Mouse (Mus musculus) heart, postnatal 0 days (tissue): ENCODE results near the gene Zfp619.

Experiments used
- CTCF ChIP-seq: IDR thresholded peaks from 2 replicates; pipeline ENCODE4 v1.5.1; 2016; ENCODE audit warnings: antibody characterized with exemption, control low read depth, low read depth
- EP300 ChIP-seq: IDR thresholded peaks from 2 replicates; pipeline ENCODE4 v1.6.1; 2016; ENCODE audit warnings: antibody characterized with exemption, low read depth

DNA sequence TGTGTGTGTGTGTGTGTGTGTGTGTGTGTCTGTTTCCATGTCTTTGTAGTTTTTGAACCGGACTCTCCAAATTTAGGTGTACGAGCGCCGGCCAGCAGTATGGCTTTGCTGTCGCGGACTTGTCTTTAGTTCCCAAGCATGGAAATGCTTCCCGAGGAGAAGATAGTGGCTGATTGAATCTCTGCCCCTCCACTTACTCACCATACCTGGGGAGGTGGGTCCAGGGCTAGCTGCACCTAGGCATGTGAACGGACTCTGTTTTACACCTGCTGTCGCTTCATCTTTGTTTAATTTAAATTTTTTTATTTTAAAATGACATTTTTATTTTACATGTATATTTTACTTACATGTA, 29.7 kb upstream of the Zfp619 start:
- TF ChIP-seq CTCF (no peak), EP300 (no peak)
